Mouse (Mus musculus) right cerebral cortex, adult 18-20 months (tissue): ENCODE measurements around the gene Ube2h.

Source experiments
- DNase-seq: peaks from one replicate; pipeline ENCODE4 v3.0.0; 2022; ENCODE audit warnings: mixed read lengths

Ube2h gene

DNA sequence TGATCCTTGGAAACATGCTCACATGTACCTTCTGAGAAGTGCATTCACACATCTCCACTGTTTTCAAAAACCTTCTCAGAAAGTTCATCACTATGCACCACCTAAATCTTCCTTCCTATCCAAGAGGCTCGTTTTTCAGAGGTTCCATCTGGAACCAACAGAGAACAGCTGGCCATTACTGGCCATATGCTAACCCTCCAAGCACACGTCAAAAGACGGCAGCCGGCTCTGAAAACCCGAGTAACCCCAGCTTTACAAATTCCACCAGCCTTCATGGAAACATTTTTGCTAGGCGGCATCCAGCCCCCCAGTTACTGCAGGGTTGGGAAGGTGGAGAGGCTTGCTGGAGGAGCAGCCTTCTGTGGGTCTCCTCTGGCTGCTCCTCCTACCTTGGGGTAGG lies 122.3 kb downstream of the Ube2h start:
- DNase-seq: no peak

DNA sequence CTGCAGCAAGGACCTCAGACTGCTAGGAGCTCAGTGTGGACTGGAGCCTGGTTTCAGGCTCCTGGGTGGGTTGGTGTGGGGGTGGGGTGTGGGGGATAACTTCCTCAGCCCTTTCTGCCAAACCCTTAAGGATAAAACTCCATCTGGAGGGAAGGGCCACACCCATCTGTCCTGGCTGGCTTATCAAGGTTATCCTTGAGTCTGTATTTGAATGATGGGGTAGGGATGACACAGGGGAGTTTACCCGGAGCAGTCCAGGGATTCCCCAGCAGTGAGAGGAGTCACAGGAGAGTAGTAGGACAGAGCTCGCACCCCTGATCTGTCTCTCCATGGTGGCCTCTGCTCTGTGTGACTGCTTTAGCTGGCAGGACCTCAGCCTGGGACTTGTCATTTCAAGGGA lies 124.0 kb downstream of the Ube2h start:
- no peak for DNase-seq

DNA sequence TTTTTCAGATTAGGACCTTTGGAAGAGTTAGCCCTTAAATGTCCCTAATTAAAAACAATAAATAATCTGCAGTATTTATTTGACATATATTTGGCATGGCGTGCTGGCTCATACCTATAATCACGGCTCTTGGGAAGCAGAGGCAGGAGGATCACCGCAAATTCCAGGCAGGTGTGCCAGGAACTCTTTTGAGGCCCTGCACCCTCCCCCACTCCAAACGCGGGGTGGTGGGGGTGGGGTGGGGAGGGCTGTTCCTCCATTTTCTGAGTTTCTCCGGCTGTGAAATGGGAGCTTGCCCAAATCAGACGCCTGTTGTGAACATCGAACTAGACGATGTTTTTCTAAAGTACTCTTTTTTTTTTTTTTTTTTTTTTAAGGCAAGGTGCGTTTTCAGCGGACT lies 125.3 kb downstream of the Ube2h start:
- DNase-seq: no peak

DNA sequence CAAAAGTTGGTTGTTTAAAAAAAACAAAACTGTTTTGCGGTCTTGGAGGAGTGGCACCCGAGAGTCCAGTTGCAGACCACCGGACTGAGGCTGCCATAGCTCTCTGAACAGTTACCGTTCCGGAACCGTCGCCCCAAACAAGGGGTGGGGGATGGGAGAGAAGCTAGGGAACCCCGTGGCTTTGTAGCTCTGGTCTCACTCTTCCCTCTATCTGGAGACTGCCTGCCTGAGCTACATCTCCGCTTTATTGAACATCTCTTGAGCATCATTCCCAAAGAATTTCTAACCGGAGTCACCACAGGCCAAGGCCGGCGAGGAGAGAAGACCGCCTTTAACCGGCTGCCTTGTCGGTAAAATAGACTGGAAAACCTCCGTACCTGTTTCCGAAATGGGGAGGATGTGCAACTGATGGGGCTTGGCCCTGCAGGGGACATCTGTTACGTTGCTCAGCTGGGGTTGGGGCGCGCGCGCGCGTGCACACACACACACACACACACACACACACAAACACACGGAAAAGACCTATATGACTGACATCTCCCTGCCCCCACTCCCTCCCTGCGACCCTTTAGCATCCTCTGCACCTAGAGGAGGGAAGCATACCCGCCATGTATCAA lies 126.2 kb downstream of the Ube2h start:
- no peak for DNase-seq

DNA sequence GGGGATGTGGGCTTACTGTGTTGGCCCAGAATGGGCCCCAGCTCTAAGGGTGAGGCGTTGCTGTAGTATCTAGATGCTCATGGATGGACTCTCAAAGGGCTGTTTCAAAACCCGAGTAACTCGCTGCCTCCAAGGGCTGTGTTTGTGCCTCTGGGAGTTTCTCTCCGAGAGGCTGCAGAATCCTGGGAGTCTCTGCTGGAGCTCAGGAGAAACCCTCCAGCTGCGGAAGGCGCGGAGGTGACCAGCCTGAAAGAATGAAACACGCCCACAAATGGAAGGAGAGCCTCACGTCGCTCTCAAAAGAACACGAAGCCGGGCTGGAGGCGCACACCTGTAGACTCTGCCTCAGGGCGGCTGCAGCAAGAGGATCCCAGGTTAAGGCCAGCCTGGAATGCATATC lies 127.0 kb downstream of the Ube2h start:
- DNase-seq: no peak

DNA sequence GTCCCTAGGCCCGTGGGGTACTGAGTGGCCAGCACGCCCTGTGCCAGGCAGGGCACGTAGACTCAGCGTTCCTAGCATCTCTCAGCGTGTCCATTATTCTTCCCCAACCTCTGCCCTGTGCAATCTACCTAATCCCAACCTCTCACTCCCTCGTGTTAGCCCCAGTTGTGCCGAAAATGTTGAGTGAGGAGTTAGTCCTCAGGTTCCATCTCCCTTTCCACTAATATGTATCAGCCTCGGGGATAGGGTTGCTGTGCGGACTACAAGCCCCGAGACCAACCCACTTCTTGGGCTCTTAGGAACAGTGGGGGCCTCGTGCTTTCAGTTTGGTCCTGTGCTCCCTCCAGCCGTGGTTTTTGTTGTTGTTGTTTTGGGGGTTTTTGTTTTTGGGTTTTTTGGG lies 127.8 kb downstream of the Ube2h start:
- no peak for DNase-seq

DNA sequence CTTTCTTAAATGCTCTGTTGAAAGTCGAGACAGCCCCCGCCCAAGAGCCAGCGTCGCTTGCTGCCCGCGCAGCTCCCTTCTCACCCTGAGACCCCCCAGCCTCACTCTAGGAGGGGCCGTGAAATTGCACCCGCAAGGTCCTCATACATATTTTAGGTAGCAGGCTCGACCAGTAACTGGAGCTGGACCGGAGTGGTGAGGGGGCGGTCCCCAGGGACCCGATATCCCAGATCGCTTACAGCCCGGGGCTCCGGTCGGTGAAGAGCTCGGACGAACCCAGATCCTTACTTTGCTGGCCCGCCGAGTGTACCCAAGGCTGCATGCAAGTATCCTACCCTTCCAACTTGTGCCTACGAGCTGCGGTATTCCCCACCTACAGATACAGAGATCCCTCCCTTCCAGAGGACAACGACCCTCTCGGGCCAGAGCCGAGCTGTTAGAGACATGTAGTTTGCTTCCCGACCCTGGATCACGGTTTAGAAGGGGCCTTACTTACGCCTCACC lies 128.4 kb downstream of the Ube2h start:
- DNase-seq: no peak

DNA sequence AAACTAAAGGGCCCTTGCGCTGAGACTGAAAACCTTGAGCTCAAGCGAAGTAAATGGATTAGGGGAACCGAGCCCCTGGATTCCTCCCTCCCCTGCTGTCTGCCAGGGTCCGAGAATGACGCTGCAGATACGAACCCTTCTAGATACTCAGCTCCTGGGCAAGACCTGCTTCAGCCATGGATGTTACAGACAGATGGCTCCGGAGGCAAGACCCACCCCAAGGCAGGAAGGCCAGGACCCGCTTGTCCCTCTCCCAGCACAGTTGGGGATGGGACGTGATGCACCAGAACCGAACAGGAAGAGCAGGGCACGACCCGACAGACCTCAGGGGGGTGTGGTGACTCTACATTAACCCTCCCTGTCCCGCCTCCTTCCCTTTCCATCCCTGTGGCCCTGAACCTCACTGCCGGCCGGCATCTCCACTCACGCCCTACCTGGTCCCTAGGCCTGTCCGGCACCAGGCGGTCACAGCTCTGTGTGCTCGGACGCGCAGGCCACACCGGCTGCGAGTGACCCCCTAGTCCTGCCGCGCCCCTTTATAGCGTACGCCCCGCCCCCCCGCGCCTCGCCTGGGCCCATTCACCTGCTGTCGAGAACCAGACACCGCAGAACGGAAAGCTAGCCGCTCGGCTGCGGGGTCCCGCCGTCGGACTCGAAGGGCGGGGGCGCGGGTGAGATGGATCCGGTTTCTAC lies 129.0 kb downstream of the Ube2h start:
- DNase-seq: no peak

DNA sequence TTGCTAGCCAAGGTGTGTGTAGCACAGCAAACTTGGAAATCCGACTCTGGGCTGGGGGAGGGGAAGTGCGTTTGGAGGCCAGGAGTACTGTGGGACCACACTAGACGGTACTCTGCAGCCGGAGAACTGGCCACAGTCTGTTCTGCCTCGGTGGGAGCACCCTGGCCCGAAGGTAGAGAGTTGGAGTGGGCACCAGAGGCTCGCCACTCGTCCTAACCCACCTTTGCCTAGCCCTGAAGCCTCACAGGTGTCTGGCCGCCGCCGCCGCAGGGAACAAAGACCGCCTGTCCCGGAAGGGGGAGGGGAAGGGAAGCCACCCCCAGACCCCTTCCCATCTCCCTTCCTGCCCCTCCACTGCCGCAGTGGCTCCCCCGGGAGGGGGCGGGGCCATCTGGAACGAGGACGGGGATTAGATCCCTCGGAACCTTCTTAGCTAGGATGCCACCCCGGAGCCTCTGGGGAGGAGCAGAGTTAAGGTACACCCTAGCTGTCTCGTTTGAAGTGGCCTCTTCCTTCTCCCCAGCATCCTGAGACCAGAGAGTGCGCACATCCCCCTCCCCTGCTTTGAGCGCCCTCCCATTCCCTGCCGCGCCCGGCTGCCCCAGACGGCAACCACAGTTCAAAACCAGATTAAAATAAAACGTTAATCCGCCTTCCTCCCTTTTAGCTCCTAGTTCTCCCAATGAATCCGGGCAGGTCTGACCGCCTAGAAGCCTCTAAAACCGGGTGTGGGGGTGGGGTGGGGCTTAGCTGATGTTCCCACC lies 129.7 kb downstream of the Ube2h start:
- DNase-seq: no peak

DNA sequence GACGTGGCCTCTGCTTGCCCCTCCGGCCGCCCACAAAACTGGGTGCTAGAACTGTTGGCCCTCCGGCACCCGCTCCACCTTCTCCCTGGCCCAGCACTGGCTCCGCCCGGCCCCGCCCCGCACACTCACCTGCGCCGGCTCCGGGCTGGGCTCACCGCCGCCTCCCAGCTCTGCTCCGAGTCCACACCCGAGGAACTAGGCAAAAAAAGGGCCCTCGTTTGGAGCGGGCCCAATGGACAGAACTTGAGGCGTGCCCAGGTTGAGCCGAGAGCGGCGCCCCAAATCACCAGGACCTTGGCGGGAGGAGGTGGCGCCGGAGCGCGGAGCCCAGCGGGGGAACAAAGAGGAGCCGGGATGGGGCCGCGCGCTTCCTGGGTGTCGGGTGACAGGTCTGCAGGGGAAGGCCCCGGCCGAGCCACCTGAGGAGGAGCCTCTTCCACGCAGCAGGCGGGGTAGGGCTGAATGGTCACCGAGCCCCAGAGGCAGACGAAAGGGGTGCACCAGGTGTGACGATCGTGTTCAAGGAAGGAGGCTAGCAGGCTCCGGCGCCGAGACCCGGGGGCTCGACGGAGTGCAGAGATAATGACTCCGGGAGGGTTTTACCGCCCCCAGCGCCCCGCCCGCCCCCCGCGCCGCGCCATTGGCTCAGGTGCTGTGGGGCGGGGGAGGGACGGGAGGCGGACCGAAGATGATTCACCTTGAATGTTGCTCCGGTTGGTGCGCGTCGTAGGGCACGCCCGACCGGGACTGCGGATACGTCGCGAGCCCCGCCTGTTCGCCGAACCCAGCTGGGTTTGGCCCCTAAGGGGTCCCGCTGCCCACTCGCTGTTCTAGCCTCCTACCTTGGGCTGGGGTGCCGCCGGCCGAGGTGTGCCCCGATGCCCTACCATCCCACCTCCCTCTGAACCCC lies 130.5 kb downstream of the Ube2h start:
- DNase-seq: no peak

DNA sequence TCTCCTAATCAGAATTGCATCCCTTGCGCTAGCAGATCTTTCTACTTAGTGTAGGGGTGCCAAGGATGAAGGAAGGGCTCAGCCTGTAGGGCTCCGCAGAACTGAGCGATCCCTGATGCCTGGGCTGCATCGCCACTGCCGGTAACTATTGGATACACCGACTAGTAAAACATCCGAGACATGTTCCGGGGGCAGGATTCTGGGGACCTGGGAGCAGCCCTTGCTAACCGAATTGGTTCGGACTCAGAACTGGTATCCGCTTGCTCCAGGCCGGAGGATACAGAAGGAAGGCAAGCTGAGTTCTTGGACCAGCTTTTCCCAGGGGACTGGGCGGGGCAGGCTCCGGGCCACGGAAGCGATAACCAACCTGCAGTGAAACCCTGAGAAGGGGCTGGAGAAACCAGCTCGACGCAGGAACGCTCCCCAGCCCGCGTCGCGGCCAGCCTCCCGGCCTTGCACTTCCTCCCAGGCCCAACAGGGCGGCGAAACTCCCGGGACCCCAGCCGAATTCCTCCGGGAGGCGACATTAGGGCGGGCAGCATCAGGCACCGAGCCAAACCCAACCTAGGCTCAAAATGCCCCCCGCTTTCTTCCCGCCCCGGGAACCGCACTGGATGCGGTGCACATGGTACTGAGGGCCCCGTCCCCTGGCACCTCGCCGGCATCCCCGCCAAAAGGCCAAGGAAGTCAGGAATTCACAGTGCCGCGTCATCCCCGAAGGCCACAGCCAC lies 131.4 kb downstream of the Ube2h start:
- no peak for DNase-seq

DNA sequence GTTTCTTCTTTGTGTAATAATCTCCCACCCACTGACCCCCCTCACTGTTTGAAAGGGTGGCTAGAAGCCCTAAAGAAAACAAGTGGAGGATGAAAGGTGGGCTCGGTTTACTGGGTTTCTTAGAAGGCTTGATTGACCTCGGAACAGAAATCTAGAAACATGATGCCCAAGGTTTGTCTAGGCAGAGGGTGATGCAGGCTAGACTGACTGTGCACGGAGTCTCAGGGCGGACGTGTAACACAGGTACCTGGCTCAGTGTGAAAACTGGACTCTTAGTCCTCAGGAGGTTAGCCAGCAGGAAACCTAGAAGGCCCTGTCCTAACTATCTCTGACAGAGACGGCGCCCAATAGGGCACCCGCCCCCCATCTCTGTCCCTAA lies 131.9 kb downstream of the Ube2h start:
- DNase-seq: no peak

DNA sequence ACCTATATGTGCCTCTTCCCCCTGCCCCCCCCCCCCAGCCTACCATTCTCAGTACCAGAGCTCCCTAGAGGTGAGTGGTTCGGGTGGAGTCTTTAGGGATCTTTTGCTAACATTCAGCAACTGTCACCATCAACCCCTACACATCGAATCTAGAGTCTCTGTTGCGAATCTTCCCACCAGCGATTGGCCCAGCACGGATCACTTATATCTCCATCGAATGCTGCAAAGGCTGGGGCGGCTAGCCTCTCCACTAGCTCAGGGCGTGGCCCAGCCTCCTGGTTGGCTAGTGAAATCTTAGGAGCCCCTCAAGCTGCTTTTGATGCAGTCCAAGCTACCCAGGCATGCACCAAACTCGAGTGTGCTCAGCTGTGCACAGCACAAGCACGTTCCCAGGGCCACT lies 132.4 kb downstream of the Ube2h start:
- no peak for DNase-seq

DNA sequence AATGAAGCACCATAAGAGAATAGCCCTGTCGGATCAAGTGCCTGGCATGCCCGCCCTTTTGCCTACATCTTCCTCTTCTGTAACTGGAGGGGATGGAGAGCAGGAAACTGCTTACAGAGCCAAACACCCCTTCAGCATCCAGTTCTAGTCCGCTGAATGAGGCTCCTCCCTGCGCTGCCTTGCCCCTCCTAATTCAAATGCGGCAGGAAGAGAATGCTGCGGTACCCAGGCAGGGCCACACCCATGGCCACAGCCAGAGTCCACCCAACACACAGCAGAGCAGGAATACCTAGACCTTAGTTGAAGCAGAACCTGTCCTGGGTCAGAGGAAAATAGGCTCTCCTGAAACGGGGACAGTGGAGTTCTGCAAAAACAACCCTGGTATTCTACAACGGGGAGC lies 133.1 kb downstream of the Ube2h start:
- DNase-seq: no peak

DNA sequence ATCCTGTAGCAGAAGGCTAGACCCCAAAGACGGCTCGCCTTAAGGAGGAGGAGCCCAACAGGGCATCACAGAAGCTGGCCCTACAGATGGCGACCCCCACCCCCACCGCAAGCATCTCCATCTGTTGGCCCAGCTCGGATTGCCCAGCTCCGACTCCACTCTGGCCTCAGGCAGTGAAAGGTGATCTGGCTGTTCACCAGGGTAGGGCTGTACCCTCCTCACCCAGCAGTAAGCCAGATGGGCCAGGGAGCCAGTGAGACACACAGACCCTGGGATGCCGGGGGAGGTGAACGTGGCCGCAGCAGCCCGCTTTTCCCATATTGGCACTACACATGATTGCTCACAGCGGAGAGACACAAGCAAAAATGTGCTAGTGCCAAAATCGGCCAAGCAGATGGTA lies 135.2 kb downstream of the Ube2h start:
- DNase-seq: no peak

DNA sequence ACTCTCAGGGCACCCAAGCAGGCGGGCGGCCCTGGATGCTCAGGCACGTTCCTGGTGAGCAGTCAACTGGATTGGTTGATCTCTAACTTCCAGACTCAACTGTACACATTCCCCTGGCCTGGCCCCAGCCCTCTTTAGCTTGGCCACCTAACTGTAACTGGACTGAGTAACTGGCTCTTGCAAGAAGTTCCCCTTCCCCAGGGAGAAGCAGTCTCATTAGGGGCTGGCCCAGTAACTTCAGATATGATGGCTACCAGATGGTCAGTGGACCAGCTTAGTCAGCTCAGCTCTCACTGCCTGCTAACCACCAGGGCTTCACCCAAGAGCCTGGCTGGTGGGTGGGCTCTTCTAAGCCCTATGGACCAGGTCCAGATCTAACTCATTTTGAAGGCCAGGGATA lies 136.1 kb downstream of the Ube2h start:
- no peak for DNase-seq

DNA sequence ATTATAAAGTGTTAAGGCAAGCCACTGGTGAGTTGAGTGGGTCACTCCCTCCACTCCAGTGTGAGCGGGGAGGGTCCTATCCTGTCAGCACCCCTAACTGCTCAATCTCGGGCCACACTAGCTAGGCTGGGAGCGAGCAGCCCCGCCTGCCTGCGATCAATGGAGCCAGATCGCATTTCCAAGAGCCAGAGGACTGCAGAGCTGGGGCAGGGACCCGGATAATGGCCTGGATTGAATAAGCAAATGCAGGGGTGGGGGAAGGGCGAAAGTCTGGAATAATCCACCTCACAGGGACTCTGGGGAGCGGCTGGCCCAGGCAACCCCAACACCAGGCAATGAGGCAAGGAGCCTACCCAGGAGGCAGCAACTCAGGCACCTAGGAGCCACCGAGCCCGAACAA lies 137.1 kb downstream of the Ube2h start:
- DNase-seq: no peak

DNA sequence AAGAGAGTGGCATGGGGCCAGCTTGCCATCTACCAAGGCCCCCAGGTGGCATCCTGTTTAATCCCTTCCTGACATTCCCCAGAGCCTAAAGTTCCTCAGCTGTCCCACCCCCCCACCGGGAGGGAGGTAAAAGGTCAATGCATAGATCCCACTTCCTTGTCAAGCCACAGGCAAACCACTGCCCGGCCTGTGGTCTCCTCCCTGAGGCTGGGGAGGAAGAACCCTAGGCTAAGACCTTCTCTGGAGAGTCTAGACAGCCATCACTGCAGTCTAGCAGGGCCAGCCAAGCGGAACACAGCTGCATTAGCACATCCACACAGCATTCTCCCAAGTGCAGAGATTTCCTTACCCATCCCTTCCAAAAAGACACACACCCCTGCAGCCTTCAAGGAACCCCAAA lies 138.0 kb downstream of the Ube2h start:
- DNase-seq: no peak

DNA sequence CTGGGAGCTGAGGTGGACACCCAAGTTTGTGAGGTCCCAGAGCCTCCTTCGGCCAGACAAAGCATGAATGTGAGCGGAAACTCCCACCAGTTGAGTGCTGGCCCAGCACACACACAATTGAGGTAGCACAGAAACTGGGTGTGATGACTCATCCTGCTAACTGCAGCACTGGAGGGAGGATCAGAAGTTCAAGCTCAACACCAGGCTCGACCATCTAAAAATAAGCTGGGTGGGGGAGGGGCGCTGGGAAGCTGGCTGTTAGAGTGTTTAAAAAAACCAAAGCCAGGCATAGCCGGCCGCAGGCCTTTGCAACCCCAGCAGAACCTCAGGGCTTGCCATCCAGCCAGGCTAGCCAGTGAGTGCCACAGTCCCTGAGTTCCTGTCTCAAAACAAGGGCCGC lies 142.2 kb downstream of the Ube2h start:
- no peak for DNase-seq

DNA sequence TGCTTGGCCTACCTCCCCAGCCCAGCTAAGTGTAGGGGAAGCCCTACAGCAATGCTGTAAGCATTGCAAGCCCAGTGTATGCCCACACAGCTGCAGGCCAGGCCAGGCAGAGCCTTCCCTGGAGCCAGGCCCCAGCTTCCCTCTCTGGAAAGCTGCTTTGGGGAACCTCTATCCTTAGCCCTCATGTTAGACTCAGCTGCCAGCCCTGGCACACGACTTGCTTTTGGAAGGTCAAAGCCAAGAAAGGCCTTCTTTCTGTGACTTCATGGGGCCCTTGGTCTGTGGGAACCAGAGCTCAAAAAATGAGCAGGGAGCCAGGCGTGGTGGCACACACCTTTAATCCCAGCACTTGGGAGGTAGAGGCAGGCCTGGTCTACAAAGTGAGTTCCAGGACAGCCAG lies 142.7 kb downstream of the Ube2h start:
- no peak for DNase-seq
